Mouse (Mus musculus): ENCODE results near the gene B4galt5.
"Not testable (repeated sequence)": the region's sequence is repeated elsewhere in the genome, so short reads cannot be mapped to it uniquely, and the experiment has no call there.

The B4galt5 gene

DNA sequence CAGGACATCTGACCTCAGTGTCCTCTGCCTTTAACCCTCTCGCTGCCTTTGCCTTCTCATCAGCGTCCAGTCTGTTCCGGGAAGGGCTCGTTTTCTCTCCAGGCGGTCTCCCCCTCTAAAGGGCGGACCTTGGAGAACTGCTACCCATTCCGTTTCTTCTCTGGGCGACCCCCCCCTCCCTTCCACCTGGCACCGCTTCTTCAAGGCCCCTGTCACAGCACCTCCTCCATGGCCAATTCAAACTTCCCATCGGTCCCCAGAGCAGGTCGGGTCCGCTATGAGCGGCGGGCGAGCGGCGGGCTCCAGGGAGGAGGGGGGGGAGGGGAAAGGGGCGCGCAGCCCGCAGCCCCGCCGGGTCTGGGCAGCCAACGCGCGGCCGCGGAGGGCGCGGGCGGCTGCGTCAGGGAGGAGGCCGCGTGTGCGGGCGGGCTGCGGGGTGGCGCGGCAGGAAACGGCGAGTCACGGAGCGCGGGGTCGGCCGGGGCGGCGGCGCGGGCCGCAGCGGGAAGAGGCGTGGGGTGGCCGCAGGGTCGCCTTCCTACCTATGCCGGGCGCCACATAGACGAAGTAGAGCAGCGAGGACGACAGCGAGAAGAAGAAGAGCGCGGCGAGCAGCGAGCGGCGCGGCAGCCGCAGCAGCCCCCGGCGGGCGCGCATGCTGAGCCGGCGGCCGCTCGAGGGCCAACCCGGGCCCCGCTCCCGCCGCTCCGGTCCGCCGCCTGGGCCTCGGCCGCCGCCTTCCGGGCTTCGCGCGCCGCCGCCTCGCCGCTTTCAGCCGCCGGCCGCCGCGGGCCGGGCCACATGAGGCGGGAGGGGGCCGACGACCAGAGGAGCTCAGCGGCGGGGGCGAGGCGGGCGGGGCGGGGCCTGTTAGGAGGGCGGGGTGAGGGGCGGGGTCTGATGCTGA is at the start of gene B4galt5:
TSS of gene B4galt5 (minus strand) at position 808 of the 907 bp plus-strand sequence.
- peak; percentile 68 for DNase-seq (ENCODE audit: extremely low spot score)

DNA sequence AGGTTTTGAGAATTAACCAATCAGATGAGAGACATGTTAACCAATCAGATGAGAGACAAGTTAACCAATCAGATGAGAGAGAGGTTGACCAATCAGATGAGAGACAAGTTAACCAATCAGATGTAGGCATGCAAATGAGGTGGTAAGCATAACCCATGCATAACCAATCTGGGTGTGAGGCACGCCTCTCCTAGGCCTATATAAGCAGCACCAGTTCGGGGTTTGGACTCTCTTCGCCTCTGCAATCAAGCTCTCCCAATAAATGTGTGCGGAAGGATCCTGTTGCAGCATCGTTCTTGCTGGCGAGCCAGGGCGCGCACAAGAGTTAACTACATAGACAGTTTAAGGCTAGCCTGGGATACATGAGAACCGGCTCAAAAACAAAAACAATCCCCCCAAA is 47.4 kb upstream of the B4galt5 start:
- DNase-seq (ENCODE audit: extremely low spot score) = not testable (repeated sequence)

DNA sequence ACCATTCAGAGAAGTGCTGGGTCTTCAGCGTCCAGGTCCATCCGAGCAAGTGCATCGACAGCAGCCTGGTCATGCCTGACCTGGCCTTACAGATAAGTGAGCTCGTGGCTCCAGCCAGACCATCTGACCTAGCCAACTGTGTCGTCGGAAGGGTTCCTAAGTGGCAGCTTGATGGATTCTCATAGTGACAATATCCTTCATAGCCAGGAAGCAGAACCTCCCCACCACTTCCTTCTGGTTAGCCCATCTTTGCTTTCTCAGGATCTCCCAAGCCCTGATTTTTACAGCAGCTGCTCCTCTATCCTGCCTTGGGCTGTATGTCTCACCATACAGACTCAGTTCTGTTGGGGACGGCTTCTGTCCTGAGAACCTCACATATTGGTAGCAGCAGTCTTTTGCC is 45.4 kb upstream of the B4galt5 start:
- DNase-seq (ENCODE audit: extremely low spot score) = no peak

DNA sequence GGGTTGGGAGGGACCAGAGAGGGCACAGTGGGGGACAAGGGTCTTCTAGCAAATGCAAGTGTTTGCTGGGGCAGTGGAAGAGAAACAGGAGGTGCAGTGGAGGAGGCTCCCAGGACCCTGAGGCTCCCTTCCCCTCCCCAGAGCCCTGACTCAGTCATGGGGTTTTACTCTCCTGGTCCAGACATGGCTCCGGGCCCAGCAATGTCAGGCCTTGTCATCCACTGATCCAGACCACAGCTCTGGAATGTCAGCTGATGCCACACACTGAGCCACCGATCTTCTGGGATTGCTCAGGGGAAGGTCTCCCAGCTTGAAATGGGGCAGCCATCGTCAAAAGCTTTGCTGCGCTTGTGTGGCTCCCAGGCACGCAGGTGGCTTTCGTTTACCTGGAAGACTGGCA is 38.0 kb upstream of the B4galt5 start:
- no peak for DNase-seq (ENCODE audit: extremely low spot score)

DNA sequence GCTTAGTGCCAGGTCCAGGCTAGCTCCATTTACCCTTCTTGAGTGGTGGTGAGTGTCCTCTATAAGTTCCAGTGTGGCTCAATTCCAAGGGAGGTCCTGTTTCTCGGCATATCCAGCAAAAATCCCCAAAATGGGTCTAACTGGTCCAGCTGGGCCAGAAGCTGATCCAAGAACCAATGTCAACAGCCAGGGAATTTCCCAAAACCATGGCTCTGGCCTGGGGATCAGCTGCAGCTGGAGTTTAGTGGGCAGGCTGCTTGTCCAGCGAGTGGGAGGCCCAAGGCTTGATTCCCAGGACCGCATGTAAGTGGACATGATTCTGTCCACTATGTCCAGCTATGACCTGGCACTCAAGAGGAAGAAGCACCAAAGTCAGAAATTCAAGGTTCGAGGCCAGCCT is 37.5 kb upstream of the B4galt5 start:
- no peak for DNase-seq (ENCODE audit: extremely low spot score)

DNA sequence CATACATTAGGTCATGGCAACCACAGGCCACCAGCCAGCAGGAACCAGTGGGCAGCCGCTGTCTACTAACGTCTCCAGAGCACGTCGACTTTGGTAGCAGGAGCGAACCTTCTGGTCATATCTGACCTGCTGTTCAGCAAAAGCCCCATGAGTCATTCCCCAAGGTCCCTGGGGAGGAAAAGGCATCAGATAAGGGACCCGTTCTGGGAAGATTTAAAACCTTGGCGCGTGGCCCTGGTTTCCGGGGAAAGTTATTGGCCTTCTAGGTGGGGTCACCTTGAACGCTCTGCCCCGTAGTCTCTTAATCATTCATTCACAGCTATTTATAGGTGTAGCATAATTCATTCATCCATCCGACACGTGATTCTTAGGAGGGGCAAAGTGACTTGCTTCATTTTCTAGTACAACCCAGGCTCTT is 34.7 kb upstream of the B4galt5 start:
- no peak for DNase-seq (ENCODE audit: extremely low spot score)

DNA sequence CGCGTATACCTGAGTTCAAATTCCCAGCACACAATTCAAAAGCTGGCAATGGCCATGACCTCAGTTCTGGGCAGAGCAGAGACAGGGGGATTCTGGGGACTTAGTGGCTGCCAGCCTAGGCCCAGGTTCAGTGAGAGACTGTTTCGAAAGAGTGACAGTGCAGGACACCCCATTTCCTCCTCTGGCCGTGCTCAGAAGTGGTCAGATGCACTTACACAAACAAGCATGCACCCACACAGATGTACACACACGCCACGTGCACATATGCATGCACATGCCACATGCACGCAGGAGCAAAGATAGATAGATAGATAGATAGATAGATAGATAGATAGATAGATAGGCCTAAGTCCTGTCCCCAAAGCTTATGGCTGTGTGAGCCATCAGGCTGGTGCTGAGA is 33.4 kb upstream of the B4galt5 start:
- DNase-seq (ENCODE audit: extremely low spot score) = no peak

DNA sequence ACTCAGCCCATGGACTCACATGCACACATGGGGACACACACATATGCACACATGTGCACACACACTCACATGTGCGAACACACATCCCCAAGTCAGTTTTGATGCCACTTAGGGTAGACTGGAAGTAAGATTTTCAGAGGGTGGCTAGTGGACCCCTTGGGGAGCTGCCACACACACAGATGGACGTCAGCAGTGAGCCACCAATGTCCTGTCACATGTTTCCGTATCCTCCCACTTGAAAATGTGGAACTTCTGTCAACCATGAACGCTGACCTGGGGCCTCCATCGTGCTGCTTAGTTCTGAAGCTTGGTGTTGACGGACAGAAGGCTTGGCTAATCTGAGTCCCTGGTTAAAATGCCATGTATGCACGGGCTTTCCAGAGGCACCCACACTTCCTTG is 32.6 kb upstream of the B4galt5 start:
- DNase-seq (ENCODE audit: extremely low spot score) = no peak

DNA sequence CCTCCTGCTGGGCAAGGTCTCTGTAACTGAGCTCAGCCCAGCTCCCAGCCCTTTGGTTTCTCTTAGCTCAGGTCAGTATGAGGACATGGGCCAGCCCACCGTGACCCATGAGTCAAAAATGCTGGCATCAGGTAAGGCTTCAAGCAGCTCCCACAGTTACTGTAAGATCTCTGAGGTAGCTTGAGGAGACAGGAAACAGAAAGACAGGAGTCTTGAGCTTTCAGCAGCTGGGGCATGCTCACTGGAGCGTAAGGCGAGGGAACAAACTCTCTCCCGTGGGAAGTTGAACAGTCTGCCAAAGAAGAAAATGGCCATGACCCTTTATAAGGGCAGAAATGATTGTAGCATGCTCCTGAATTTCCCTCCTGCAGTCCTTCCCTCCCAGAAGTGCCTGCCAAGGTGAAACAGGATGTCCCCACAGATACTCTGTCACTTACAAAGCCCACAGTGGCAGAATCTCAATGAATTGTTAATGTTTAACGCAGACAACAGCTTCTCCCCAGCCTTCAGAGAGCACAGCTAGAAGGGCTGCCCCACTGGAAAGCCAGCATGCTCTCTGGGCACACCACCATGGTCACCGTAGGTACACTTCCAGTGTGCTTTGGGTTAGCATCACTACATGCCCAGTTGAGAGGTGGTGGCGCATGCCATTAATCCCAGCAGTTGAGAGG is 31.8 kb upstream of the B4galt5 start:
- no peak for DNase-seq (ENCODE audit: extremely low spot score)

DNA sequence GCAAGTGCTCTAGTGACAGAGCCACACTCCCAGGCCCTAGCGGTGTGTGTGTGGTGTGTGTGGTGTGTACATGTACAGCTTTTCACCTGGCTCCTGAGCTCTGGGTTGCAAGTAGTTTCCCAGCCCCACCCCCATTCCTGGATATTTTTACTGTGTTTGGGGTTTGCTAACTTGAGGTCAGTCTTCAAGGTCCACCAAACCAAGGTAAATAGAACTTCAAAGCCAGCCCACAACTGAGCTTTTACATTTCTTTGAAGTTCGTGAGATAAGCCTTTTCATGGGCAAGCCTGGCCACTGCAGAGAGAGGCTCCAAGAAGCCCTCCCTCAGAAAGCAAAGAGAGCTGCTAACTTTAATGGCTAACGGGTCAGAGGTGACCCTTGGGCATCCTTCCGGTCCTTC is 30.0 kb upstream of the B4galt5 start:
- DNase-seq (ENCODE audit: extremely low spot score) = no peak

DNA sequence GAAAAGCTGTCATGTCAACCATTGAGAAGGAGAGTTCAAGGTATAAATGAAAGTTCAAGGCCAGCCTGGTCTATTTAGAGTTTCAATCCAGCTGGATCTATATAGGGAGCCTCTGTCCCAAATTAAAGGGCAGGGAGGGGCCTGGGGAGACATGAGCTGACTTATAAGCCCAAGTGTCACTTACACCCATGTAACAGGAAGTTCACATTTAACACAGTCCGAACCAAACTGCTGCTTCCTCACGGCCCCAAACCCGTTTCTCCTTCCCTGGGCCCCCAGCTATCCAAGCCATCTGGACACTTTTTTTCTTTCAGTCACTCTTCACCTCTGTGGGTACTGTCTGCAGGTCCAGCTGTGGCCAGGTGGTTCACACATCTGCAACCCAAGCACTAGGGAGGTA is 28.7 kb upstream of the B4galt5 start:
- DNase-seq (ENCODE audit: extremely low spot score) = no peak

DNA sequence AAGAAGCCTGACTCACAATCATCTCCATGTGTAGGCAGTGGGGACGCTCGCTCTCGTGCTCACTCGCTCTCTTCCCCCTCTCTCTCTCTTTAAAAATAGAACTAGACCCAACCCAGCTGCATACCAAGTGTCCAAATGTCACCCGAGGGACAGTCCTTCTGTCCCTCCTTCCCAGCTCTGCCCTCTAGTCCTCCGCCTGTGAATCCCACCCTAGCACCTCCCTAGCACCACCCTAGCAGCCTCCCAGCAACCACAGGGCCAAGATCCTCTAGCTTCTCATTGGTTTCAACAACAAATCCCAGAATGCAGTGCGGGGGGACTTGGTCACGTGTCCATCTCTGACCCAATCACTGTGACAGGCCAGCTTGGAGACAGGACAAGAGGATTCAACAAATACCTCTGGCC is 27.2 kb upstream of the B4galt5 start:
- DNase-seq (ENCODE audit: extremely low spot score) = no peak

DNA sequence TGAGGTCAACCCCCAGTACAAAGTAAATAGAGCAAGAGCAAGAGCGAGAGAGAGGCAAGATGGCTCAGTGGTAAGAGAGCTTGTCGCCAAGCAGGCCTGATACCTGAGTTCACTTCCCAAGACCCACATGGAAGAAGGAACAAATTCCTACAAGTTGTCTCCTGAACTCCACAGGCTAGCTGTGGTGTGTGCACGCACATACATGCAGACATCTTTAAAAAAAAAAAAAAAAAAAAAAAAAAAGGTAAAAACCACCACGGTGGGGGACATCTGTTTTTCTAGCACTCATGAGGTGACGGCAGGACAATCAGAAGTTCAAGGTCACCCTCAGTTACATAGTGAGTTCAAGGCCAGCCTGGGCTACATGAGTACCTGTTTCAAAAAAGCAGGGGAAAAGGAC is 26.7 kb upstream of the B4galt5 start:
- no peak for DNase-seq (ENCODE audit: extremely low spot score)

DNA sequence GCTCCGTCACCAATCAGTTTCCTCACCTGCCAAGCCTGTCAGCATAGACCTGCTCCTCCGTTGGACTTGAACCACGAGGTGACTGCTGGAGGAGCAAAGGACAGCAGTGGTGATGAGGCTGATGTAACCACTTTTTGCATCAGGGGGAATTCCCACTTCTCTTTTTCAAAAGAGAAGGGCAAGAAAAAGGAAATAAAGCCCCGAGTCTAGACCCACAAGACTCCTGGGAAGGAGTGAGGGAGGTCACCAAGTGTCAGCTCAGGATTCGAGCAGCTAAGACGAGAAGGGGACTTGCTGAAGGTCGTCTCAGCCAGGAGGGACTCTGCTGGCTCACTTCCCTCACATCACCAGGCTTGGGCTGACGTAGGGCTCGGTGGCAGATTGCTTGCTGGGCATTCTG is 26.2 kb upstream of the B4galt5 start:
- no peak for DNase-seq (ENCODE audit: extremely low spot score)

DNA sequence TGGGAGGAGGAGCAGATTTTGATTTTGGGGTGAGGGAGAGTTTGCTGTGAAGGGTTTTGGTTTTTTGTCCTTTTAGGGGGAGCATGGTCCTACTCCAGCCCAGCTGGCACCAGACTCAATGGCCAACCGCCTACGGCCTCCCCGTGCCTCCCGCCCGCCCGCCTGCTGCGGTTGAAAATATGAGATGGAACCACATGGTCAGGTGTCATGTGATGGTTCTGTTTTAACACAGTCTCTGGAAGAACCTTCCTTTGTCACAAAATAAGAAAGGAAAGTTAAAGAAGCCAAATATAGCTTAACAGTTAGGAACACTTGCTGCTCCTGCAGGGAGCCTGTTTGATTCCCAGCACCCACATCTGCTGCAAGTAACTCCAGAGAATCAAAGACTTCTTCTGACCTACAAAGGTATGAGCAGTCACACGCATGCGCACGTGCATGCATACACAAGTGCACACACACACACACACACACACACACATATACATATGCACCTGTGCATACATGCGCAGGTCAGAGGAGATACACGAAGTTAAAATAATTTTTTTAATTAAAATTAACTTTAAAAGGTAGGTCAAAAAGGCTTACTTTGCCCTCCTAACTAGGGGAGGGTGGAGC is 25.3 kb upstream of the B4galt5 start:
- DNase-seq (ENCODE audit: extremely low spot score) = no peak

DNA sequence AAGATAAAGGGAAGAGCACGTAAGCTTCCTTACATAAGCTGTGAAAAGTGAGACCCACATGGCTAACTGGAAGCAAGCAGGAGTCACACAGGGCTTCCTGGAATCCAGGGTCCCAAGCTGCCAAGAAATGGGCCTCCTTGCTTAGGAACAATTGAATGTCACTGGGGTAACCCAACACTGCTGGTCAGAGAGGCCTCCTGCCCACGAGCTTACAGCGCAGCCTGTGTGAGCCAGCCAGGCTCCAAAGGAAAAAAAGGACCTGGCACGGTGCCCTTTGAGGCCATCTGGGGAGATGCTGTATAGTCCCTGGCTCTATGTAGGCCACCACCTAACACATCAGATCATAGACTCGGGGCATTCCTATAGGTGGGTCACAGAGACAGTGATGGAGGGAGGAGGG is 24.3 kb upstream of the B4galt5 start:
- no peak for DNase-seq (ENCODE audit: extremely low spot score)

DNA sequence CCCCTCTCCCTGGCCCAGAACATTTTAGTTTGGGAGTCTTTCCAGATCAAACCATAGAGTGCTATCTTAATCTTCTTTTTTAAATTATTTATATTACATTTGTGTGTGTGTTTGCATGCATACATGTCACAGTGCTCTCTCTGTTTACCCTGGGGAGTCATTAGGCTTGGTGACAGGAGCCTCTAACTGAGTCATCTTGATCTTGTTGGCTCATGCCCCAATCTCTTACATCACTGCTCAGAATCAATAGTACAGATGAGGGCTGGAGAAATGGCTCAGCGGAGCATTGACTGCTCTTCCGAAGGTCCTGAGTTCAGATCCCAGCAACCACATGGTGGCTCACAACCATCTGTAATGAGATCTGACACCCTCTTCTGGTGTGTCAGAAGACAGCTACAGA is 22.5 kb upstream of the B4galt5 start:
- DNase-seq (ENCODE audit: extremely low spot score) = no peak

DNA sequence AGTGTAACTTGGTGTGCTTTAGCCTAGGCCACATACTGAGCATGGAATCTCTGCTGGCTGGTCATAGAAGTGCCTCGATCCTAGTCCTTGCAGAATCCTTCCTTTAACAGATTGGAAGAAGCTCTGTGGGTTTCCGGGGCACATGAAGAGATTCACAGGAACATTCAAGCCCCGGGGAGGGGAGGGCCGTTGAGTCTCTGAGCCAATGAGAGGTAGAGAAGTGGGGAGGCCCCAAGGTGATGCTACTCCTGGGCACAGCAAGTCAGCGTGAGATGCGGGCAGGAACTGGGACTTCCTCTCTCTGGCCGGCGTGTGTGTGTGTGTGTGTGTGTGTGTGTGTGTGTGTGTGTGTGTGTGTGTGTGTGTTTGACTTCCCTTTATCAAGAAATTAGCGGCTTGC is 19.3 kb upstream of the B4galt5 start:
- no peak for DNase-seq (ENCODE audit: extremely low spot score)

DNA sequence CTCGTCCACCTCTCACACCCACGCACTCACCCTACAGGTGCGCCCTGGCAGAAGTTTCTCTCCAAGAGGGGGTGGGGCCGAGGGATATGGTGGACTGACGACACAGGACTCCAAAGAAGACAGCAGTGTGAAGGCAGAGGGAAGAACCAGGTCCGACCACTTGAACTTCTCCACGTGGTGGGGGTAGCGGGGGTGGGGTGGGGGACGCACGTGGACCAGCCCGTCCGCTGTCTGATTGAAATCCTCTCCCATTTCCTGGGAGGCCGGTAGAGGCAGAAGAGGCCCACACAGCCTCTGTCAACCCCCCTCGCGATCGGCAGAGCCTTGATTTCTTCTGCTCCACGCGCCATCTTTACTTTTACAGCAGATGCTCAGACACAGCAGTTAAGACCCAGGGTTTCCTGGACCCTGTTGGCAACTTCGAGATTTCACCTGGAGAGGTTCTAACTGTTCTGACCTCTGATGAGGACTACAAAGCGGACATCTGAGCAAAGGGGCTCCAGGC is 18.8 kb upstream of the B4galt5 start:
- DNase-seq (ENCODE audit: extremely low spot score) = no peak

DNA sequence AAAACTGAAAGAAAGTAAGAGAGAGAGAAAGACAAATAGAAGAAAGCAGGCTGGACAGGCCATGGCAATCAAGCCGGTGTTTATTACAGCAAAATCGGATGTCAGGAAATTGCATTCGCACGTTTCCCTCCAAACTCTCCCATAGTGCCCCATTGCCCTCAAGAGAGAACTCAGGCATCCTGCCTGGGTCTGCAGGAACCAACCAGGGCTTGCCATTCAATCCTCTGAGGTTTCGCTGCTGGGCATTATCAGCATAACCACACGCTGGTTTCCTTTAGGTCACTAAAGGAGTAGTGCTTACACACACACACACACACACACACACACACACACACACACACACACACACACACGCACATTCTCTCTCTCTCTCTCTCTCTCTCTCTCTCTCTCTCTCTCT is 18.3 kb upstream of the B4galt5 start:
- no peak for DNase-seq (ENCODE audit: extremely low spot score)

DNA sequence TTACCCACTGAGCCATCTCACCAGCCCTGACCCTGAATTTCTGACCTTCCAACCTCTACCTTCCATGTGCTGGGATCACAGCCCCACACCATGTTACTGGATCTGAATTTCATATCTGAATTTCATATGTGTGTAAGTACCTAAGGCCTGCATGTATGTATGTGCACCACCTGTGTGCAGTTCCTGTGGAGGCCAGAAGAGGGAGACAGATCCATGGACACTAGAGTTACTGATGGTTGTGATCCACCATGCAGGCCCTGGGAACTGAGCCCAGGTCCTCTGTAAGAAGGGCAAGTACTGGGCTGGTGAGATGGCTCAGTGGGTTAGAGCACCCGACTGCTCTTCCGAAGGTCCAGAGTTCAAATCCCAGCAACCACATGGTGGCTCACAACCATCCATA is 16.1 kb upstream of the B4galt5 start:
- no peak for DNase-seq (ENCODE audit: extremely low spot score)

DNA sequence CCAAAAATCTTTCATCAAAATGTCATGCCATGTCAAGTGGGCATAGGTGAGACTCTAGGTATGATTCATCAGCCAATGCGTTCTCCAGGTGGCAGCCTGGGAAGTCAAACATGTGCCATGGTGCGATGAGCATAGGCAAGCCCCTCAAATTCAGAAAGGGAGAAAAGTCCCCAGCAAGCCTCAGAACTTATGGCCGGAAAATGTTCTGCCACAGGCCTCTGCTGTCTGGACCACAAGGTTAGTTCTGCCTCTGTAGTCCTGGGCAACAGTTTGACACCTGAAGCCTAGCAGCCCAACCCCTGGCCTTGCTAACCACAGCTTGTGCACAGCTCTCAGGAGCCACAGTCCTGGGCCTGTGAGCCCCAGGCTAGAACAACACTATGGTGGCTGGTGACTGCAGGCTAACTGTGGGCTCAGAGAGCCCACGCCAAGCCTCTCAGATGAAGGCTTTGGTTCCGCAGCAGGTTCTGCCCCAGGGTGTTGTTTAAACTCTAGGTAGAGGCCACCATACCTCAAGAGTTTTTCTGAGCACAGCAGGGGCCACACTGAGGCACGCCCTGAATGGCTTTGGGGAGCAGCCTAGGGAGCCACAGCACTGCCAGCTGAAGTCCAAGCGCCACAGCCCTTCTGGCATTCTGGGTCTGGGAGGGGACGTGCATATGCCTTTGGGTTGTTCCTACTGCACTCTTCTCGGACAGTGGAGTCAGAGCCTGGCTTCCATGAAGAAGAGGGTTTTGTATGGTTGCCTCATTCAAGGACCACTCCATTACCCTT is 14.5 kb upstream of the B4galt5 start:
- DNase-seq (ENCODE audit: extremely low spot score) = no peak
